Mouse (Mus musculus) neural tube, embryonic 15.5 days (tissue): Measurements from ENCODE around the gene Pick1. TPM values are rescaled to one million over a fixed set of nuclear protein-coding genes. Genes with fewer than 3 reads are reported as not detected.

Experiments used
- ATAC-seq: fragments of 200-750 bp; cut with Nextera tagmentation; 2 replicates; pipeline ENCODE4 v1.8.0; 2017; ENCODE audit warnings: mild to moderate bottlenecking, moderate TSS enrichment, moderate library complexity; ENCODE audit not compliant: low FRiP score
- H3K27ac ChIP-seq: fragments of 300-500 bp; sonication (generic); replicated peaks from 2 replicates; pipeline ENCODE4 v1.5.1; 2015; ENCODE audit warnings: mild to moderate bottlenecking, inconsistent platforms
- H3K27me3 ChIP-seq: fragments of 300-500 bp; sonication (generic); replicated peaks from 2 replicates; pipeline ENCODE4 v1.6.1; 2015; ENCODE audit warnings: inconsistent platforms
- H3K36me3 ChIP-seq: fragments of 300-500 bp; sonication (generic); 2 replicates; pipeline ENCODE4 v1.6.1; 2015; ENCODE audit warnings: inconsistent platforms
- H3K4me1 ChIP-seq: fragments of 300-500 bp; sonication (generic); 2 replicates; pipeline ENCODE4 v1.6.1; 2015; ENCODE audit warnings: inconsistent platforms
- H3K4me2 ChIP-seq: fragments of 300-500 bp; sonication (generic); 2 replicates; pipeline ENCODE4 v1.6.1; 2015; ENCODE audit warnings: inconsistent platforms, mild to moderate bottlenecking, moderate library complexity
- H3K4me3 ChIP-seq: fragments of 300-500 bp; sonication (generic); replicated peaks from 2 replicates; pipeline ENCODE4 v1.5.1; 2015; ENCODE audit warnings: mild to moderate bottlenecking, inconsistent platforms
- H3K9ac ChIP-seq: fragments of 300-500 bp; sonication (generic); replicated peaks from 2 replicates; pipeline ENCODE4 v1.6.1; 2015; ENCODE audit warnings: mild to moderate bottlenecking, inconsistent platforms
- H3K9me3 ChIP-seq: fragments of 300-500 bp; sonication (generic); replicated peaks from 2 replicates; pipeline ENCODE4 v1.6.1; 2016; ENCODE audit warnings: inconsistent platforms
- WGBS: fragments of 180-500 bp; shearing (Covaris S2); methylation state at CpG from one replicate; pipeline ENCODE4 v1.1.7; 2015; ENCODE audit warnings: mixed read lengths; 5-methylcytosine and 5-hydroxymethylcytosine counted together
- polyA plus RNA-seq: library from polyadenylated mRNA; unstranded; fragments of >200 nt; fragmentation: Nextera tagmentation; extraction: Ambion mirVana; gene quantifications from 2 replicates; pipeline ENCODE4 v1.2.1, GENCODE M21; 2015

Gene Pick1
- polyA plus RNA-seq, 1 experiment from 2014 or later, result 99.7 TPM

GRCm38 (mm10) chr15:79238036-79238435 lies 9.1 kb downstream of the Pick1 start:
- Histone ChIP-seq H3K4me3 (no peak overlapping the region), H3K9me3 (no peaks in the 10 kb centered on the region), H3K4me2 (no peak overlapping the region), H3K27me3 (no peaks in the 10 kb centered on the region), H3K9ac (no peak overlapping the region), H3K27ac (no peak overlapping the region), H3K36me3 (peaks cover 70% of the 10 kb centered on the region), H3K4me1 (peaks cover 4% of the 10 kb centered on the region; the same call in 1 of the 2 replicates)
- no peak for ATAC-seq
- 65% methylated on average over 6 of the region's 6 CpGs for WGBS

GRCm38 (mm10) chr15:79242574-79243233 lies 13.7 kb downstream of the Pick1 start:
- Histone ChIP-seq H3K4me2 (no peak overlapping the region), H3K27me3 (no peaks in the 10 kb centered on the region), H3K9ac (no peak overlapping the region), H3K9me3 (no peaks in the 10 kb centered on the region), H3K4me3 (no peak overlapping the region), H3K36me3 (peaks cover 77% of the 10 kb centered on the region), H3K4me1 (peaks cover 17% of the 10 kb centered on the region), H3K27ac (peak overlapping the region; percentile 60)
- peak; percentile 39 for ATAC-seq
- WGBS, result 74% methylated on average over 13 of the region's 13 CpGs

- Histone ChIP-seq H3K9me3 (no peaks in the 10 kb centered on the region), H3K4me2 (peak overlapping the region; percentile 25), H3K27ac (peak overlapping the region; percentile 76), H3K36me3 (peaks cover 77% of the 10 kb centered on the region), H3K27me3 (no peaks in the 10 kb centered on the region), H3K9ac (no peak overlapping the region), H3K4me1 (peaks cover 17% of the 10 kb centered on the region), H3K4me3 (no peak overlapping the region)
- ATAC-seq, result peak; percentile 97
- 5% methylated on average over 10 of the region's 10 CpGs for WGBS
These were observed 14.5 kb downstream of the Pick1 start for GRCm38 (mm10) chr15:79243234-79244042.

- WGBS, result 69% methylated on average over 7 of the region's 7 CpGs
- Histone ChIP-seq H3K4me2 (no peak overlapping the region), H3K4me1 (peaks cover 17% of the 10 kb centered on the region), H3K4me3 (no peak overlapping the region), H3K36me3 (peaks cover 74% of the 10 kb centered on the region), H3K9ac (peak overlapping the region; percentile 26; the same call in 1 of the 2 replicates), H3K27ac (peak overlapping the region; percentile 73), H3K9me3 (no peaks in the 10 kb centered on the region), H3K27me3 (no peaks in the 10 kb centered on the region)
- no peak for ATAC-seq
These were observed 15.3 kb downstream of the Pick1 start for GRCm38 (mm10) chr15:79244071-79244893.

- Histone ChIP-seq H3K4me3 (no peak overlapping the region), H3K9ac (no peak overlapping the region), H3K9me3 (no peaks in the 10 kb centered on the region), H3K4me2 (no peak overlapping the region), H3K36me3 (peaks cover 64% of the 10 kb centered on the region), H3K27ac (no peak overlapping the region), H3K4me1 (peaks cover 17% of the 10 kb centered on the region), H3K27me3 (peaks cover 4% of the 10 kb centered on the region; the same call in 1 of the 2 replicates)
- ATAC-seq, result no peak
- WGBS, result 88% methylated on average over 3 of the region's 3 CpGs
These were observed 16.3 kb downstream of the Pick1 start for GRCm38 (mm10) chr15:79245321-79245720.

GRCm38 (mm10) chr15:79250236-79250635 lies 21.3 kb downstream of the Pick1 start:
- H3K9ac ChIP-seq, result no peak overlapping the region
- no peak overlapping the region for H3K4me2 ChIP-seq
- peaks cover 41% of the 10 kb centered on the region for H3K27me3 ChIP-seq
- H3K4me1 ChIP-seq, result peaks cover 16% of the 10 kb centered on the region
- H3K27ac ChIP-seq, result no peak overlapping the region
- 90% methylated on average over 2 of the region's 2 CpGs for WGBS
- no peak overlapping the region for H3K4me3 ChIP-seq
- H3K36me3 ChIP-seq, result peaks cover 35% of the 10 kb centered on the region
- ATAC-seq, result no peak
- H3K9me3 ChIP-seq, result no peaks in the 10 kb centered on the region

- Histone ChIP-seq H3K4me1 (peaks cover 16% of the 10 kb centered on the region), H3K36me3 (peaks cover 25% of the 10 kb centered on the region), H3K9ac (no peak overlapping the region; the same call in 1 of the 2 replicates), H3K4me2 (no peak overlapping the region), H3K9me3 (no peaks in the 10 kb centered on the region), H3K27me3 (peaks cover 41% of the 10 kb centered on the region), H3K27ac (no peak overlapping the region), H3K4me3 (no peak overlapping the region)
- ATAC-seq, result no peak
- 54% methylated on average over 7 of the region's 7 CpGs for WGBS
These were observed 22.2 kb downstream of the Pick1 start for GRCm38 (mm10) chr15:79251168-79251567.

GRCm38 (mm10) chr15:79251781-79252491 lies 23.0 kb downstream of the Pick1 start:
- H3K27me3 ChIP-seq, result peaks cover 41% of the 10 kb centered on the region
- H3K4me3 ChIP-seq, result peak overlapping the region; percentile 35
- no peak overlapping the region; the same call in 1 of the 2 replicates for H3K27ac ChIP-seq
- ATAC-seq, result peak; percentile 78
- H3K4me1 ChIP-seq, result peaks cover 16% of the 10 kb centered on the region
- H3K9me3 ChIP-seq, result no peaks in the 10 kb centered on the region
- peaks cover 18% of the 10 kb centered on the region for H3K36me3 ChIP-seq
- peak overlapping the region; percentile 66 for H3K4me2 ChIP-seq
- WGBS, result 2% methylated on average over 61 of the region's 61 CpGs
- peak overlapping the region; percentile 39 for H3K9ac ChIP-seq

- H3K27ac ChIP-seq, result no peak overlapping the region
- peak overlapping the region; percentile 39 for H3K9ac ChIP-seq
- peaks cover 16% of the 10 kb centered on the region for H3K4me1 ChIP-seq
- peaks cover 41% of the 10 kb centered on the region for H3K27me3 ChIP-seq
- H3K4me2 ChIP-seq, result peak overlapping the region; percentile 66
- peak overlapping the region; percentile 35 for H3K4me3 ChIP-seq
- H3K9me3 ChIP-seq, result no peaks in the 10 kb centered on the region
- H3K36me3 ChIP-seq, result peaks cover 13% of the 10 kb centered on the region
- no peak for ATAC-seq
- WGBS, result 33% methylated on average over 24 of the region's 24 CpGs
These were observed 23.6 kb downstream of the Pick1 start for GRCm38 (mm10) chr15:79252580-79252979.

GRCm38 (mm10) chr15:79254661-79255060 lies 25.7 kb downstream of the Pick1 start, which contains the start of gene Slc16a8:
Gene Slc16a8, minus strand, starts transcription at chr15:79254761.
- peaks cover 16% of the 10 kb centered on the region for H3K4me1 ChIP-seq
- no peak within 1 kb of the TSS for H3K4me3 ChIP-seq
- H3K9me3 ChIP-seq, result no peaks in the 10 kb centered on the region
- no peak within 1 kb of the TSS for H3K4me2 ChIP-seq
- WGBS, result 35% methylated on average over 3 of the region's 3 CpGs
- H3K36me3 ChIP-seq, result no peaks in the 10 kb centered on the region
- ATAC-seq, result no peak
- H3K9ac ChIP-seq, result no peak within 1 kb of the TSS
- peaks cover 53% of the 10 kb centered on the region for H3K27me3 ChIP-seq
- H3K27ac ChIP-seq, result no peak within 1 kb of the TSS

- Histone ChIP-seq H3K4me3 (no peak overlapping the region), H3K36me3 (no peaks in the 10 kb centered on the region), H3K9me3 (no peaks in the 10 kb centered on the region), H3K4me1 (peaks cover 20% of the 10 kb centered on the region), H3K4me2 (no peak overlapping the region), H3K9ac (no peak overlapping the region), H3K27ac (no peak overlapping the region), H3K27me3 (peaks cover 56% of the 10 kb centered on the region)
- 33% methylated on average over 17 of the region's 17 CpGs for WGBS
- ATAC-seq, result no peak
These were observed 29.5 kb downstream of the Pick1 start for GRCm38 (mm10) chr15:79258521-79258920.
